Mouse (Mus musculus) myocyte (in vitro differentiated cells): ENCODE measurements around the gene Sfrp4.

Experiments used
- CEBPB ChIP-seq: IDR thresholded peaks from 2 replicates; pipeline ENCODE4 v1.6.1; 2011; ENCODE audit warnings: mild to moderate bottlenecking, moderate library complexity; ENCODE audit not compliant: poor library complexity, insufficient read depth, severe bottlenecking
- E2F4 ChIP-seq: IDR thresholded peaks from one replicate; pipeline ENCODE4 v1.6.1; 2011; ENCODE audit warnings: mild to moderate bottlenecking, control low read depth, moderate library complexity; ENCODE audit not compliant: insufficient read depth
- MAX ChIP-seq: IDR thresholded peaks from one replicate; pipeline ENCODE4 v1.6.1; 2011; ENCODE audit warnings: low read depth, mild to moderate bottlenecking, control low read depth
- MYOD1 ChIP-seq, 3 experiments: IDR thresholded peaks; one replicate each; pipeline ENCODE4 v1.6.1; 2011; ENCODE audit warnings: control low read depth in 2 of 3, low read depth in 2 of 3, mild to moderate bottlenecking in 2 of 3, moderate library complexity in 1 of 3; ENCODE audit not compliant: insufficient read length in 2 of 3, control insufficient read depth in 1 of 3
- MYOG ChIP-seq, 3 experiments: IDR thresholded peaks; one replicate each; pipeline ENCODE4 v1.6.1; 2011; ENCODE audit warnings: control low read depth in 2 of 3, low read depth in 2 of 3, mild to moderate bottlenecking in 2 of 3; ENCODE audit not compliant: insufficient read length in 2 of 3, control insufficient read depth in 1 of 3, insufficient read depth in 1 of 3
- POLR2A ChIP-seq: IDR thresholded peaks from one replicate; pipeline ENCODE4 v1.6.1; 2011; ENCODE audit warnings: low read depth, mild to moderate bottlenecking, control low read depth, moderate library complexity; ENCODE audit not compliant: insufficient read length
- POLR2AphosphoS2 ChIP-seq: IDR thresholded peaks from one replicate; pipeline ENCODE4 v1.6.1; 2011; ENCODE audit warnings: low read depth, control low read depth; ENCODE audit not compliant: insufficient read length
- TCF12 ChIP-seq: IDR thresholded peaks from one replicate; pipeline ENCODE4 v1.6.1; 2011; ENCODE audit warnings: mild to moderate bottlenecking, control low read depth; ENCODE audit not compliant: poor library complexity, insufficient read depth, severe bottlenecking
- TCF3 ChIP-seq: IDR thresholded peaks from one replicate; pipeline ENCODE4 v1.6.1; 2011; ENCODE audit warnings: low read depth, control low read depth; ENCODE audit not compliant: insufficient read length
- USF1 ChIP-seq: IDR thresholded peaks from one replicate; pipeline ENCODE4 v1.6.1; 2011; ENCODE audit warnings: low read depth, mild to moderate bottlenecking, control low read depth, moderate library complexity

DNA sequence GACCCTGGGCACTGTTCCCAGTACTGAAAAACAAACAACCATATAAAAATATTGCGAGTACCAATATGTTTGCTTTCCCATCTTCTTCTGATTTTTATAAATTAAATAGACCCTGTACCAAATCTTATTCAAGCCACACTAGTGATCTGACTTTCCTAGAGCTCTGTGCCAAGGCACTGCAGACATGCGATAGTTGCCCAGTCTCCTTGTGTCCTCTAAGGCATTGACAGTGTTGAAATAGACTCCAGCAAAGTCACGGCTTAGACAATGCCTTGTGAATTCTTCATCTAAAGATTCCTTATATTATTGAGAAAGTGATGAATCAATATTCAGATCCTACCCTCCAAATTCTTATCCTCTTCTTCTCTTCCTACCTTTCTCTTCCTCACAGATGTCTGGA, 51.1 kb downstream of the Sfrp4 start:
- TF ChIP-seq POLR2A (no peak), MYOD1 (IDR thresholded peaks at IDR 0.05; ENCODE audit: control insufficient read depth in 1 of 3, insufficient read length in 2 of 3, low read depth in 2 of 3) (no peak), MYOG (IDR thresholded peaks at IDR 0.05; ENCODE audit: control insufficient read depth in 1 of 3, insufficient read depth in 1 of 3, insufficient read length in 2 of 3, low read depth in 2 of 3) (no peak), POLR2AphosphoS2 (no peak), MAX (no peak), E2F4 (no peak), TCF12 (no peak), CEBPB (no peak), TCF3 (no peak), USF1 (no peak)
